Mouse (Mus musculus) mouse embryonic stem cell (cell line): ENCODE results near the gene Hrh2.

Source experiments
- in situ Hi-C, 2 experiments: fragments of 300-500 bp; cut with MboI; formaldehyde crosslinking; loops; 1 replicate in 1 of 2; 3 replicates in 1 of 2; pipeline ENCODE4 v1.14.3; 2019 to 2020; ENCODE audit warnings: low sequenced_read_pairs in 2 of 2, low pct_unique_long_range_greater_than_20kb in 1 of 2, mixed read lengths in 1 of 2; ENCODE audit not compliant: unreplicated experiment in 1 of 2

Gene Hrh2

GRCm38 (mm10) chr13:54171761-54172160 is 20.2 kb upstream of the Hrh2 start:
- in situ Hi-C loops: loop anchor here (5.0 to 10.0 kb wide), 2 partner anchors 61 to 63 kb away; no protein-coding TSS in a partner anchor

GRCm38 (mm10) chr13:54173941-54174340 is 18.0 kb upstream of the Hrh2 start:
- in situ Hi-C loops: loop anchor here (5.0 to 10.0 kb wide), 2 partner anchors 58 to 61 kb away; no protein-coding TSS in a partner anchor

- in situ Hi-C loops: loop anchor here (5.0 to 10.0 kb wide), 2 partner anchors 58 to 60 kb away; no protein-coding TSS in a partner anchor
Observed at GRCm38 (mm10) chr13:54174703-54175102, 17.2 kb upstream of the Hrh2 start.

- in situ Hi-C loops: loop anchor here in 1 of 2 experiments (10.0 kb wide), 1 partner anchor 59 kb away; no protein-coding TSS in a partner anchor
Observed at GRCm38 (mm10) chr13:54175426-54175825, 16.5 kb upstream of the Hrh2 start.

- in situ Hi-C loops: loop anchor here in 1 of 2 experiments (10.0 kb wide), 1 partner anchor 58 kb away; no protein-coding TSS in a partner anchor
Observed at GRCm38 (mm10) chr13:54176406-54177020, 15.4 kb upstream of the Hrh2 start.

GRCm38 (mm10) chr13:54177346-54177745 is 14.6 kb upstream of the Hrh2 start:
- in situ Hi-C loops: loop anchor here in 1 of 2 experiments (10.0 kb wide), 1 partner anchor 57 kb away; no protein-coding TSS in a partner anchor

GRCm38 (mm10) chr13:54178647-54179046 is 13.3 kb upstream of the Hrh2 start:
- in situ Hi-C loops: loop anchor here in 1 of 2 experiments (10.0 kb wide), 1 partner anchor 56 kb away; no protein-coding TSS in a partner anchor

GRCm38 (mm10) chr13:54179971-54180370 is 12.0 kb upstream of the Hrh2 start:
- in situ Hi-C loops: loop anchor here in 1 of 2 experiments (10.0 kb wide), 1 partner anchor 55 kb away; no protein-coding TSS in a partner anchor

- in situ Hi-C loops: no loop called here
Observed at GRCm38 (mm10) chr13:54180461-54180860, 11.5 kb upstream of the Hrh2 start.

- in situ Hi-C loops: no loop called here
Observed at GRCm38 (mm10) chr13:54181318-54181717, 10.6 kb upstream of the Hrh2 start.

GRCm38 (mm10) chr13:54181947-54182346 is 10.0 kb upstream of the Hrh2 start:
- in situ Hi-C loops: no loop called here

GRCm38 (mm10) chr13:54186394-54186793 is 5.5 kb upstream of the Hrh2 start:
- in situ Hi-C loops: no loop called here

GRCm38 (mm10) chr13:54188190-54188706 is 3.7 kb upstream of the Hrh2 start:
- in situ Hi-C loops: no loop called here

GRCm38 (mm10) chr13:54189896-54190295 is 2.0 kb upstream of the Hrh2 start:
- in situ Hi-C loops: no loop called here

GRCm38 (mm10) chr13:54191181-54191580 is 748 bp upstream of the Hrh2 start:
- in situ Hi-C loops: no loop called here

GRCm38 (mm10) chr13:54193580-54193979 is 1.7 kb downstream of the Hrh2 start:
- in situ Hi-C loops: no loop called here

GRCm38 (mm10) chr13:54199000-54199399 is 7.1 kb downstream of the Hrh2 start:
- in situ Hi-C loops: no loop called here

GRCm38 (mm10) chr13:54202458-54202857 is 10.5 kb downstream of the Hrh2 start:
- in situ Hi-C loops: no loop called here

GRCm38 (mm10) chr13:54203419-54203818 is 11.5 kb downstream of the Hrh2 start:
- in situ Hi-C loops: no loop called here

- in situ Hi-C loops: no loop called here
Observed at GRCm38 (mm10) chr13:54205195-54205594, 13.3 kb downstream of the Hrh2 start.
